Mouse (Mus musculus) intestine, embryonic 15.5 days (tissue): ENCODE measurements around the gene Pank1. TPM values are rescaled to one million over a fixed set of nuclear protein-coding genes. Genes with fewer than 3 reads are reported as not detected.

ENCODE experiments used
- ATAC-seq: fragments of 200-750 bp; cut with Nextera tagmentation; 2 replicates; pipeline ENCODE4 v1.8.0; 2017; ENCODE audit warnings: moderate TSS enrichment, moderate library complexity
- H3K27ac ChIP-seq: fragments of 300-500 bp; sonication (generic); 2 replicates; pipeline ENCODE4 v1.5.1; 2015; ENCODE audit warnings: mild to moderate bottlenecking, inconsistent platforms
- H3K27me3 ChIP-seq: fragments of 300-500 bp; sonication (generic); replicated peaks from 2 replicates; pipeline ENCODE4 v1.6.1; 2015; ENCODE audit warnings: inconsistent platforms
- H3K36me3 ChIP-seq: fragments of 300-500 bp; sonication (generic); 2 replicates; pipeline ENCODE4 v1.6.1; 2015; ENCODE audit warnings: inconsistent platforms
- H3K4me1 ChIP-seq: fragments of 300-500 bp; sonication (generic); replicated peaks from 2 replicates; pipeline ENCODE4 v1.6.1; 2015; ENCODE audit warnings: inconsistent platforms
- H3K4me2 ChIP-seq: fragments of 300-500 bp; sonication (generic); replicated peaks from 2 replicates; pipeline ENCODE4 v1.6.1; 2015; ENCODE audit warnings: mild to moderate bottlenecking, inconsistent platforms
- H3K4me3 ChIP-seq: fragments of 300-500 bp; sonication (generic); replicated peaks from 2 replicates; pipeline ENCODE4 v1.5.1; 2015; ENCODE audit warnings: inconsistent platforms
- H3K9ac ChIP-seq: fragments of 300-500 bp; sonication (generic); 2 replicates; pipeline ENCODE4 v1.6.1; 2015; ENCODE audit warnings: inconsistent platforms
- H3K9me3 ChIP-seq: fragments of 300-500 bp; sonication (generic); 2 replicates; pipeline ENCODE4 v1.6.1; 2016; ENCODE audit warnings: inconsistent platforms
- WGBS: fragments of 180-500 bp; shearing (Covaris S2); methylation state at CpG from one replicate; pipeline ENCODE4 v1.1.7; 2015; 5-methylcytosine and 5-hydroxymethylcytosine counted together
- polyA plus RNA-seq: library from polyadenylated mRNA; unstranded; fragments of >200 nt; fragmentation: Nextera tagmentation; extraction: Ambion mirVana; gene quantifications from 2 replicates; pipeline ENCODE4 v1.2.1, GENCODE M21; 2015

The Pank1 gene
- 9.0 and 9.2 TPM in 2 replicates for polyA plus RNA-seq

GRCm38 (mm10) chr19:34878603-34879541 lies at the start of gene Pank1:
Gene Pank1 (minus strand): TSS chr19:34879455.
- under 1% methylated on average over 96 of the region's 96 CpGs for WGBS
- H3K4me1 ChIP-seq: 0 out of 2 replicates have a peak, but pooled peaks cover 6% of the 10 kb centered on the region
- no peaks in the 10 kb centered on the region for H3K27me3 ChIP-seq
- peak; percentile 70 for ATAC-seq
- H3K9ac ChIP-seq: peak within 1 kb of the TSS; percentile 96
- H3K27ac ChIP-seq: peak within 1 kb of the TSS; percentile 99
- H3K36me3 ChIP-seq: no peaks in the 10 kb centered on the region
- peak within 1 kb of the TSS; percentile 81 for H3K4me2 ChIP-seq
- H3K4me3 ChIP-seq: peak within 1 kb of the TSS; percentile 89
- no peaks in the 10 kb centered on the region for H3K9me3 ChIP-seq

GRCm38 (mm10) chr19:34922603-34922963 lies 43.3 kb upstream of the Pank1 start:
- H3K27ac ChIP-seq: no peak overlapping the region
- H3K4me1 ChIP-seq: no peaks in the 10 kb centered on the region
- ATAC-seq: no peak
- H3K4me3 ChIP-seq: peak overlapping the region; percentile 80
- under 1% methylated on average over 9 of the region's 9 CpGs for WGBS
- H3K9me3 ChIP-seq: no peaks in the 10 kb centered on the region
- peak overlapping the region; percentile 70 for H3K4me2 ChIP-seq
- peak overlapping the region; percentile 73 for H3K9ac ChIP-seq
- H3K27me3 ChIP-seq: no peaks in the 10 kb centered on the region
- H3K36me3 ChIP-seq: no peaks in the 10 kb centered on the region

DNA sequence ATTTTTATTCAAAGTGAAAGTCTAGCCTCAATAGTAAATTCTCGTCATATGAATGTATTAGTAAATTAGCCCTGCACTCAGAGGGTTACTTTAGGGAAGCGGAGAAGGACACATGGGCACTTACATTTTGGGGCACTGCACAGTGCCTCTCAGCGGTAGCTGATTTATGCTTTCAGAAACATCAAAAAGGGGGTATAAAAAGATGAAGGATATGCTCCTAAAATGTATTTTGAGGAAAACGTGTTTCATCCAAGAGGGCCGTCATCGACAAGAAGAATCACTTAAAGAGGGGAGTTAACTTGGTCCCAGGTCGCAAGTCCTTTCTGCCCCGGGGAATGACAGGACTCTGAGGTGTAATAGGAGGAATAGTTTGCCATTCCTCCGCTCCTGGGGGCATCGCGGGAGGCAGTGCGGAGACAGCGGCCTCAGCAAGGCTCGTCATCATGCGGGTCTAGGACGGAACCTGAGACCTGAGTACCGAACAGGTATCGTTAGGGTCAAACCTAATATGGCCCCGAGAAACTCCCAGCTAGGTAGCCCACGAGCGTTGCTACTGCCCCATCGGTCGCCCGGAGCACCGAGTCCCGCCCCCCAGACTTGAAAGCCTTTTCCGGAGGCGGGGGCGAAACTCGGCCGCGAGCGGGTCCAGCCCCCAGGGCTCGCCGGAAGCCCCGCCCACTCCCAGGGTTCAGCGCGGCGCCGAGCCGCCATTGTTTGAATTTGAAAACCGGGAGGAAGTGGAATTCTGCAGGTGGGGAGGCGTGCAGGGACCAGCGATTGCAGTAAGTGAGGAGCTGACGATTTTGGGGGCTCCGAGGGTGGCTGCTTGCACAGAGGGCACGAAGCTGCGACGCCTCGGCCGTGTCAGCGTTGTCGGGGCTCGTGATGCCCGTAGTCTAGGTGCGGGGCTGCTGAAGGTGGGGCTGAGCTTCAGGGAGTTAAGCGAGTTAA lies 42.7 kb upstream of the Pank1 start, which contains the start of gene Kif20b:
Gene Kif20b, plus strand, starts transcription at position 710 of the 951 bp plus-strand sequence.
- H3K9ac ChIP-seq: peak within 1 kb of the TSS; percentile 73
- peak; percentile 98 for ATAC-seq
- no peaks in the 10 kb centered on the region for H3K4me1 ChIP-seq
- H3K36me3 ChIP-seq: no peaks in the 10 kb centered on the region
- H3K27me3 ChIP-seq: no peaks in the 10 kb centered on the region
- H3K4me2 ChIP-seq: peak within 1 kb of the TSS; percentile 70
- WGBS: under 1% methylated on average over 57 of the region's 57 CpGs
- H3K4me3 ChIP-seq: peak within 1 kb of the TSS; percentile 80
- H3K9me3 ChIP-seq: no peaks in the 10 kb centered on the region
- peak within 1 kb of the TSS; percentile 28; the same call in 1 of the 2 replicates for H3K27ac ChIP-seq

GRCm38 (mm10) chr19:34921253-34921651 lies 42.0 kb upstream of the Pank1 start:
- no peaks in the 10 kb centered on the region for H3K9me3 ChIP-seq
- no peaks in the 10 kb centered on the region for H3K36me3 ChIP-seq
- H3K4me3 ChIP-seq: peak overlapping the region; percentile 80
- H3K27me3 ChIP-seq: no peaks in the 10 kb centered on the region
- no peak for ATAC-seq
- H3K27ac ChIP-seq: no peak overlapping the region
- WGBS: 22% methylated on average over 7 of the region's 7 CpGs
- no peaks in the 10 kb centered on the region for H3K4me1 ChIP-seq
- H3K9ac ChIP-seq: no peak overlapping the region
- H3K4me2 ChIP-seq: peak overlapping the region; percentile 70

DNA sequence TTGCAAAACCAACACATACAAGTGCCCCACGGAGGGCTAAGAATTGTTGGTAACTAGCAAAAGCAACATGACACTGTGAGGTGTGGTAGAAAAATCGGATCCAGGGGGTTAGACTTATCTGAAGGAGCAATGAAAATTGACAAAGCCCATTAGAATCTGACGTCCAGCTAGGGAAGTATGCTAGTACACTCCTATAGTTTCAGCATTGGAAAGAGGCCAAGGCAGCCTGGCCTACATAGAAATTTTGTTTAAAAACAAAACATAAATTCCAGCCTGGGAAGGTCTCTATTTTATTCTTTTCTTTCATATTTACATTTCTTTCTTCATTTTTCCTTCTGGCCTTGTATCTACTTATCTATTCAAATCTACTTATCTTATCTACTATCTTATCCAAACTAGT lies 41.3 kb upstream of the Pank1 start:
- Histone ChIP-seq H3K4me3 (no peak overlapping the region), H3K4me1 (no peaks in the 10 kb centered on the region), H3K9me3 (no peaks in the 10 kb centered on the region), H3K27me3 (no peaks in the 10 kb centered on the region), H3K9ac (no peak overlapping the region), H3K27ac (no peak overlapping the region), H3K4me2 (no peak overlapping the region), H3K36me3 (no peaks in the 10 kb centered on the region)
- ATAC-seq: no peak
- WGBS: 59% methylated on average over 3 of the region's 3 CpGs

GRCm38 (mm10) chr19:34920066-34920465 lies 40.8 kb upstream of the Pank1 start:
- 88% methylated on average over 4 of the region's 4 CpGs for WGBS
- Histone ChIP-seq H3K4me2 (no peak overlapping the region), H3K9ac (no peak overlapping the region), H3K27me3 (no peaks in the 10 kb centered on the region), H3K9me3 (no peaks in the 10 kb centered on the region), H3K36me3 (no peaks in the 10 kb centered on the region), H3K27ac (no peak overlapping the region), H3K4me3 (no peak overlapping the region), H3K4me1 (no peaks in the 10 kb centered on the region)
- no peak for ATAC-seq

- ATAC-seq: no peak
- no peaks in the 10 kb centered on the region for H3K4me1 ChIP-seq
- H3K36me3 ChIP-seq: no peaks in the 10 kb centered on the region
- no peak overlapping the region for H3K4me2 ChIP-seq
- no peaks in the 10 kb centered on the region for H3K27me3 ChIP-seq
- H3K9me3 ChIP-seq: no peaks in the 10 kb centered on the region
- H3K27ac ChIP-seq: no peak overlapping the region
- H3K9ac ChIP-seq: no peak overlapping the region
- no peak overlapping the region for H3K4me3 ChIP-seq
Observed at GRCm38 (mm10) chr19:34912366-34912765, 33.1 kb upstream of the Pank1 start.

- 87% methylated on average over 5 of the region's 5 CpGs for WGBS
- Histone ChIP-seq H3K4me1 (no peaks in the 10 kb centered on the region), H3K4me2 (no peak overlapping the region), H3K27me3 (no peaks in the 10 kb centered on the region), H3K9ac (no peak overlapping the region), H3K36me3 (no peaks in the 10 kb centered on the region), H3K4me3 (no peak overlapping the region), H3K9me3 (no peaks in the 10 kb centered on the region), H3K27ac (no peak overlapping the region)
- ATAC-seq: no peak
Observed at GRCm38 (mm10) chr19:34906772-34907171, 27.5 kb upstream of the Pank1 start.

GRCm38 (mm10) chr19:34905424-34905823 lies 26.2 kb upstream of the Pank1 start:
- WGBS: 95% methylated on average over 7 of the region's 7 CpGs
- Histone ChIP-seq H3K4me1 (no peaks in the 10 kb centered on the region), H3K4me3 (no peak overlapping the region), H3K36me3 (no peaks in the 10 kb centered on the region), H3K9me3 (no peaks in the 10 kb centered on the region), H3K27me3 (no peaks in the 10 kb centered on the region), H3K4me2 (no peak overlapping the region), H3K9ac (no peak overlapping the region), H3K27ac (no peak overlapping the region)
- ATAC-seq: no peak

GRCm38 (mm10) chr19:34904032-34904431 lies 24.8 kb upstream of the Pank1 start:
- Histone ChIP-seq H3K36me3 (no peaks in the 10 kb centered on the region), H3K4me2 (no peak overlapping the region), H3K4me3 (no peak overlapping the region), H3K9me3 (no peaks in the 10 kb centered on the region), H3K9ac (no peak overlapping the region), H3K27ac (no peak overlapping the region), H3K27me3 (no peaks in the 10 kb centered on the region), H3K4me1 (no peaks in the 10 kb centered on the region)
- no peak for ATAC-seq
- 86% methylated on average over 5 of the region's 5 CpGs for WGBS

DNA sequence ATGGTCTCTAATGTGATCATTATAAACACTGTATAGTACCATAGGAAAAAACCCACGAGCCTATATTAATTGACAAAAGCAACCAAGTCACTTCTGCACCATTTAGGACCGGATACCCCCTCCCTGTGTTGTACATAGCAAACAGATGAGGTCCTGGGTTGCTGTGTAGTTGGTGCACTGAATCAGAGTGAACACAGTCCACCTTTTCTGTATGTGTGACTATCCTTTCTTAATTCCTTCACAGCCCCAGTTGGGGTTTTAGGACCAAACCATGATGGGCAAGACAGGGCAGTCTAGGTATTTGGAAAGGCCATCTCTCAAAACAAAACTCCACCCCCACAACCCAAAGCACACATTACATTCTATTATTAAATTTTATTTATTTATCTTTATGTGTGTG lies 22.5 kb upstream of the Pank1 start:
- Histone ChIP-seq H3K27me3 (no peaks in the 10 kb centered on the region), H3K4me2 (no peak overlapping the region), H3K9me3 (no peaks in the 10 kb centered on the region), H3K36me3 (no peaks in the 10 kb centered on the region), H3K27ac (no peak overlapping the region), H3K4me3 (no peak overlapping the region), H3K4me1 (no peaks in the 10 kb centered on the region), H3K9ac (no peak overlapping the region)
- ATAC-seq: no peak
- 86% methylated on average over 2 of the region's 2 CpGs for WGBS

- H3K36me3 ChIP-seq: no peaks in the 10 kb centered on the region
- no peaks in the 10 kb centered on the region for H3K4me1 ChIP-seq
- no peak overlapping the region for H3K4me3 ChIP-seq
- 87% methylated on average over 7 of the region's 7 CpGs for WGBS
- H3K9ac ChIP-seq: no peak overlapping the region
- no peak overlapping the region for H3K27ac ChIP-seq
- no peak for ATAC-seq
- no peaks in the 10 kb centered on the region for H3K27me3 ChIP-seq
- H3K4me2 ChIP-seq: no peak overlapping the region
- no peaks in the 10 kb centered on the region for H3K9me3 ChIP-seq
Observed at GRCm38 (mm10) chr19:34901266-34901665, 22.0 kb upstream of the Pank1 start.
